21 mouse cellular contexts compared by ENCODE assay signal in the genomic region with DNA sequence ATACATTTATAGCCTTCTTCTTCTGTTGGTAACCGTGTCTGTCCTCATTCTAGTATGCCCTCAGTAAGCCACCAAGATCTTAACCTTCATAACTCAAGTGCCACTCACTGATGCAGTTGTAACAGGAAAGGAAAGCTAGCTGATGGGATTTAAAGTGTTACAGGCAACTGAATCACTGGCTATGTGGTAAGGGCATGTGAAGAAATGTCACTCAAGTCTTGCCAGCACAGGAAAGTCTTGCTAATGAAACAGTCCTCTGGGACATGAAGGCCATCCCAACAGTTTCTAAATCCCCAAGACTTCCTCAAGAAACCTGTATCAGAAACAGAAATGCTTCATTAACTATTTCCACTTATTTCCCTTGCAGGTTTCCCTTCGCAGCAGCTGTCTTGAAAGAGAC. TPM values are rescaled to one million over a fixed set of nuclear protein-coding genes. Genes with fewer than 3 reads are reported as not detected.
"Had no signal": no experiment of that assay in that cellular context is flagged by ENCODE, and none has a peak within 500 bp of the region (broad histone marks: within the 10 kb centered on the region; RNA-seq: fewer than 3 reads in every experiment).

No protein-coding gene starts in this region.

- DNase-seq: liver, postnatal 0 days; lung, adult 2 months; lung, postnatal 10 days; lung, postnatal 36 days; midbrain, embryonic 14.5 days; right cerebral cortex, postnatal 14 days; thymus, adult 18-20 months; thymus, postnatal 25 days; thymus, postnatal 4 days had no signal

- ATAC-seq: liver, postnatal 0 days had no signal

- H3K27ac ChIP-seq: liver, embryonic 15.5 days; lung, embryonic 15.5 days; macrophage; midbrain, embryonic 10.5 days; midbrain, embryonic 12.5 days; neural tube, embryonic 12.5 days; stomach, embryonic 15.5 days had no signal

- H3K4me3 ChIP-seq: liver, embryonic 15.5 days; lung, embryonic 15.5 days; midbrain, embryonic 10.5 days; midbrain, embryonic 12.5 days; neural tube, embryonic 12.5 days; stomach, embryonic 15.5 days had no signal

- H3K4me1 ChIP-seq: liver, embryonic 15.5 days; lung, embryonic 15.5 days; neural tube, embryonic 12.5 days; stomach, embryonic 15.5 days had no signal

- H3K36me3 ChIP-seq: liver, embryonic 15.5 days; lung, embryonic 15.5 days; neural tube, embryonic 12.5 days; stomach, embryonic 15.5 days had no signal

- H3K27me3 ChIP-seq: liver, embryonic 15.5 days; lung, embryonic 15.5 days; neural tube, embryonic 12.5 days; stomach, embryonic 15.5 days had no signal

RNA-seq across cellular contexts. Expression of a gene that starts 13.7 kb away (rescaled TPM):
- total RNA-seq: megakaryocyte, adult 5-6 weeks; megakaryocyte-erythroid progenitor cell, adult 5-6 weeks; monocyte, adult 5-6 weeks; neutrophil, adult 5-6 weeks had no signal
- polyA plus RNA-seq: liver, postnatal 0 days; macrophage; spleen, adult 2 months had no signal
